Mouse (Mus musculus) layer of hippocampus, adult 18-20 months (tissue): ENCODE measurements around the gene As3mt. TPM values are rescaled to one million over a fixed set of nuclear protein-coding genes. Genes with fewer than 3 reads are reported as not detected.

ENCODE experiments used
- DNase-seq, 2 experiments: peaks; one replicate each; pipeline ENCODE4 v3.0.0; 2022; ENCODE audit warnings: low spot score in 2 of 2
- long read RNA-seq: library from polyadenylated mRNA; stranded (forward); transcript quantifications from one replicate; pipeline ENCODE4 v2.0.0, GENCODE M21; 2021
- total RNA-seq, 2 experiments: library from RNA; stranded (reverse); gene quantifications; 2 replicates each; pipeline ENCODE4 v1.2.3; 2021

As3mt gene
- total RNA-seq, result 10 to 100 TPM; 25.7 to 28.1 TPM
- long read RNA-seq, transcript As3mt-201 (11 exons, 1,736 nt), result major isoform, 12 of 21 reads
- long read RNA-seq, partial matches to known transcripts, result 4 of 21 reads
- long read RNA-seq, other reads (novel, unspliced or antisense), result 4 of 21 reads

DNA sequence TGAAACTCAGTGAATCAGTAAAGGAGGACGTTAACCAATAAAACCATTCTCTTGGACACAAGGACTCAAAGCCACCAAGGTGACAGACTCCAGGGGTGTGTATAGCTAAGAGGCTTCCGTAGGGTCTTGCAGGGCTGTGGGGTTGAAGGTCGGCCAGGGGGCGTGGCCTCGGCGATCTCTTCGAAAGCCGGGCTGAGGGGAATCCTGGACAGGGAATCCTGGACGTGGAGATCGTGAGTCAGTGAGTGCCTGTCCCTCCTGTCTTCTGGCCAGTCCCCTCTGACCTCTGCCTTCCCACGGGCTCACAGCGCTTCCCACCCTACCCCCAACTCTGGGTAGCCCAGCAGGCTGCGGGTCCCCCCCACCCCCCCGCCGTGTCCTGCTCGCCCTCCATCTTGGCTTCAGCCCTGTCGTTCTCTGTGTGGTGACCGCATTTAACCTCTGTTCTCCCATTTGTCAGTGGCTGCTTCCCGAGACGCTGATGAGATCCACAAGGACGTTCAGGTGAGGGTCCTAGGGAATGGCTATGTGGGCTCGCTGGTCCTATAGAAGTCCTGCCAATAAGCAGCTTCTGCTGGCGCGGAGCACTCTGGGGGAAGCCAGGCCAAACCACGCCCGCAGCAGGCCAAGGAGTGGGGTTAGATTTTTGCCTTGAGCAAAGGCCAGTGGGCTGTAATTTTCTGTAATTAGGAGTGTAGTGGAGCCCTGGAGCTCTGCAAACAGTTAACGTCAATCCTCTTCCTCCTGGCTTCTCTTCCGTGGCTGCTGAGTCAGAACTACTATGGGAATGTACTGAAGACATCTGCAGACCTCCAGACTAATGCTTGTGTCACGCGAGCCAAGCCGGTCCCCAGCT lies at the start of gene As3mt:
Gene As3mt (plus strand): TSS at position 163 of the 856 bp plus-strand sequence.
- DNase-seq, result peak in 1 of 2 experiments; percentile 46

DNA sequence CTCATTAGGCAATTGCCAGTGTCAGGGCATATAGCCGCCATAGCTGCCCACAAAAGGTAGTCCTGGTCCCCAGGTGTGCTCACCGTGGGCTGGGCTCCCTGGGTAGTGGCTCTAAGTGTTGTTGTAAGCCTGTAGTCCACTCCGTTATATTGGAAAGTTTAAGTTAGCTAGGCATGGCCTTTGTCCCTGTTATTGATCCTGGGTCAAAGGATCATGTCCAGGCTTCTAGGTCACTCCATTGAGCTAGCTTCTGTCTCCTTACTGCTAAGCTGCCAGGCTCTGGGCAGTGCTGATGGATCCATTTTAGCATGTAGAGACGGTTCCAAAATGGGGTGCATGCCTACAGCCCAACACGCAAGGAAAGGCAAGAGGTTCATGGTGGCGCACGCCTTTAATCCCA lies 48.9 kb upstream of the As3mt start:
- no peak for DNase-seq

DNA sequence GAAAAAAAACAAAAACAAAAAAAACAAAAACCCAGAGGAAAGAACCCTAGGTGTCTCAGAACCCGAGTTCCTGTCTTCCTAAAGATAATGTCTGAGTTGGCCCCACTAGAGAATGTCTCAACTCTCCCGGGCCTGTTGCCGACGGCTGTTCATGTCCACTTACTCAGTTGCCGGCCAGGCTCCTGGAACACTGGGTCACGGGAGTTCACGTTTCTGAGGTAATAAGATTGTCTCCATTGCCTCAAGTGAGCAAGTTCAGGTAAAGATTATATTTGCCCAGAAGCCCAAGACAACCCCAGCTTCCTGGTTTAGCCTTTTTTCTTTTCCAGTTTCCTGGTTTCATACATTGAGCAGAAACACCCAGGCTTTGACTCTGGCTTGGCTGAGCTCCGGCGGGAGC lies 48.4 kb upstream of the As3mt start:
- no peak for DNase-seq

DNA sequence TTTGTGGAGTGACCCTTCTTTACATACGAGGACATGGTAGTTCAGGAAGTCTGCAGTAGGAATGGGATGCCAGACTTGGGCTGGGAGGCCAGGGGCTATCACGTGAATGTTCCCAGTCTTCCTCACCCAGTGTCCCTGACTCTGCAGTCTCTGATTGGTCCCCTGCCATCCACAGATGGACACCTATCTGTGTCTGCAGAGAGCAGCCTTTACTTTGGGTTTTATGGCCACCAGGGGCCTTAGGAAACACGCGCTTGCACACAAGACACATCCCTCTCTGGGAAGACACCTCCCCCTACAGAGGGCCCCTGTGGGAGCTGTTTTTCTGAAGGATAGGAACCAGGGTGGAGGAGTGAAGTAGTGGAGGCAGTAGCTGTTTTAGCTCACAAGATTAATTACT lies 45.7 kb upstream of the As3mt start:
- DNase-seq, result no peak

DNA sequence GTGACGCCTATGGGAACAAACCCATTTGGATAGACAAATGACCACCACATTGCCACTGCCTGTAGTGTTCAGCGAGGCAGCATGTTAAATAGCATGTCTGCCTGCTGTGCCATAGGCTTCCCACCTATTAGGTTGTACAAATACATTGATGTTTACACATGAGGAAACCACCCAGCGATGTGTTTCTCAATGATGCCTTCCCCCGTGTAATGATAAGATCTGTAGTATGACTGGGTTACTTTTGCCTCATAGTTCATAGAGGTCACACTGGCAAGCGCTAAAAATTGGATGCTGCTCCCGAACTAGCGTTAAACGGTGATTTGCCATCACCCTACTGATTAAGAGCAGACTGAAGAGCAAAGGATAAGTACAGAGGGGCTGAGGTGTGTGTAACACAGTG lies 45.0 kb upstream of the As3mt start:
- DNase-seq, result no peak

DNA sequence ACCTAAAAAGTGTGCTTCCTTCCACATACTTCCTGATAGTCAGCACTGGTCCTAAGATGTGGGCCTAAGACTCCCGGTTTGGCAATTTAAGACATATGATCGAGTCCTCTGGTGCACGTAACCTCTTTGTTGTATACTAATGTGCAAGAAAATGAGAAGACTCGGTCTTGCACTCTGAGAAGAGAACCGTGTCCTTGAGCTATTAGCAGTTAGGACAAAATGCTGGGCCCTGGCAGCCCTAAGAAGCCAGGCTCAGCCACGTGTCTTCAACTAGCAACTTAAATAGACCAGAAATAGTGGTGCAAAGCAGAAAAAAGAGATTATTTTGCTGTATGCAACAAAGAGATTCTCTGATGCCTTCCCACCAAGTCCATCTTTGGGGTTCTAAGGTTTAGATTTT lies 44.5 kb upstream of the As3mt start:
- no peak for DNase-seq

DNA sequence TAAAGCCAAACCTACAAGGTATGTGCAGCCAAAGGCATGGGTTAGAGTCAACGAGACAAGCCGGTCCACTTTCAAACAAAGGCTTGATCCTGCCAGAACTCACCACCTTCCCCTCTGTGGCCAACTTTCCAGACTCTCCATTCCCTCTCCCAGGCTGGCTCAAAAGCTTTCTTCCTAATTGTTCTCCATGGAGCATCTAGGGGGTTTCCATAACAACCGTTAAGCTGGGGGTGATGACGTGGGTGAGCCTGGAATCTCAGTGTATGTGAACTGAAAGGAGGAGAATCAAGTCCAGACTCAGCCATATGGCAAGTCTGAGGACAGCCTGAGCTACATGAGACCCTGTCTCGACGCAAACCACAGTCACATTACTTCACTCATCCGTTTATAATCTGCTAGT lies 41.8 kb upstream of the As3mt start:
- peak in 1 of 2 experiments; percentile 60 for DNase-seq

DNA sequence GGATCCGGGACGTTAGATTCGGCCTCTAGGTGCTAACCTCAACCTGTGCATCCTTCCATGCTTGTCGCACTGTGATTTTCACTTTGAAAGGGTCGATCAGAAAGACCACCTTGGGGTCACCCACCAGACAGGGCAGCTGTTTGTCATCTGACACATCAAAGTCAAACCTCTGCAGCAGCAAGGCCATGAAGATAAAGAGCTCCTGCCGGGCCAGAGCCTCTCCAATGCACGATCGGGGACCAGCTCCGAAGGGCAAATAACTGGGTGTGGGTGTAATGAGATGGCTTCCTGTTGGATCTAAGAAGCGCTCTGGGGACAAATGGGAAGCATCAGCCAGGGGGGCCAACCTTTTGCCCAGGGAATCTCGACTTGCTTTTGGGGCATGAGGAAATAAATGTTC lies 40.0 kb upstream of the As3mt start:
- DNase-seq, result no peak

DNA sequence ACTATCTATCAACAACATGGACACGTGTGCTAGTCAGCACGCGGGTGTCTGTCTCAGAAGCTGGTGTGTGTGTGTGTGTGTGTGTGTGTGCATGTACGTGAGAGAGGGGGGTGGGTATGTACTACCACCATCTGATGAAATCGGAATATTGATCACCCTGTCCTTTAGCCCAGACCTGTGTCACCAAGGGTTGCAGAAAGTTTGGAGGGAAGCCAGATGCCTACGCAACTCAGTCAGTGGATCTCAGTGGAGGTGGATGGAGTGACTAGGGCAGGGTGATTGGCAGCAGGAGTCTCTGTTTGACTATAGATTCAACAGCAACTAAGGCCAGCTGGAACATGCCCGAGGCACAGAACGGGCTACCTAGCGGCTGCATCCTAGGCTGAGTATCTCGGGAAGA lies 39.0 kb upstream of the As3mt start:
- DNase-seq, result no peak

DNA sequence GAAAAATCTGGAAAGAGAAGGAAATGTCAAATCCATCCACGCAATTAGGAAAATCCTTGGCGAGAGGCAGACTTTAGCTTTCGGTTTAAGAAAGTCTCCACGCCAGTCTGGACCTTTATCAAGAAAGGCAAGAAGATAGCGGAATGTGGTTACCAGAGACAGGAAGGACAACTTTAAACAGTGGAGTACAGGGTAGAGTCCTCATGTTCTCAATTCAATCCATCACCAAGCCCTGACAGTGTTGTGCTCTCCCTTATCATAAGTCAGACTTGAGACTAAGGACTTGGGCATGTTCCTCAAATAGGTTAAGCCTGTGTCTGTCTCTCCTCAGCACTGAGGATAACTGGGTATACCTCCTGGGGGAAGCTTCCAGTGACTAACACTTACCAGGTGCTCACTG lies 37.5 kb upstream of the As3mt start:
- DNase-seq, result no peak

DNA sequence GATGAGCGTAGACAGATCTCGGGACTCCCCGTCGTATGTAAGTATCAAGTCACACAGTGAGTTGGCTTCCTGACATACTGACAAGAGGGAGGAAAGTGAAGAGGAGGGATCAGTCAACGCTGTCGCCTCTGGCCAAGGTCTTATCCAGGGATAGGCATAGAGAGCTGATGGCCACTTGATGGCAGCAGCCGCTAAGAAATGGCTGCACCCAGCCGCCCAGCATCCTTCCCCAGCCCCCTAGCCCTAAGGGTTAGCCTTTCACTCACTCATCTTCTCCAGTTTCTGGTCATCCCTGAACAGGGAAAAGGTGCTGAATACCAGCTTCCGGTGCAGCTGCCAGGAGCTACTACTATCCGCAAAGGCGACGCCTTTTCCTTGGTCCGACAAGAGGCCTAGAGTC lies 36.6 kb upstream of the As3mt start:
- DNase-seq, result peak in 1 of 2 experiments; percentile 68

DNA sequence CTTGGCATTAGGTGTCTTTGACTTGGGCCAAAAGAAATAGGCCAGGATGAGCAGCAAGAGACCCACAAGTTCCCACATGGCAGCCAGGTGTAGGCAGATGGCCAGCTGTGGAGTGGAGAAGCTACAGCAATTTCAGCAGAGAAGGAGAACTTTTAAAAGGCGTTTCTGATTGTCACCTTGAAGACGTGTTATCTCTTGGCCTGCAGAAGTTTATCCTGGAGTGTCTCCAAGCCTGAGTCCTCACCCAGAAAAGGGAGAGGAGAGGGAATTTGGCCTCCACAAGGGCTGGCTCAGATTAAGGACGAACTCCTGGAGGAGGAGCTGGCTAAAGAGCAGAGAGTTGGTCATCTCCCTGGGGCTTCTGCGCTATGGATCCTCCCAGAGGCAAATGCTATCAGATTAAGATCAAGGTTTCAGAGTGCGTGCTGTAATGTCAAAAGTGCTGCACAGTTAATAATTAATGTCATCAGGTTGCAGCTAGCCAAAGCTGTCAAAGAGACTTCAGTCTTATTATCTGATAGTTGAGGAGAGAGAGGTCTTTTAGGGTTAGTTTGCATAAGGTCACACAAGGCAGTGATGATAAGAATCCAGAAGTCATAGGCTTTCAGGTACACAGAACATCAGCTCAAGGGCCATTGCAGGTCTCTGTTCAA lies 34.4 kb upstream of the As3mt start, which contains the start of gene Cyp17a1:
Gene Cyp17a1 (minus strand): TSS at position 407 of the 653 bp plus-strand sequence.
- DNase-seq, result no peak

DNA sequence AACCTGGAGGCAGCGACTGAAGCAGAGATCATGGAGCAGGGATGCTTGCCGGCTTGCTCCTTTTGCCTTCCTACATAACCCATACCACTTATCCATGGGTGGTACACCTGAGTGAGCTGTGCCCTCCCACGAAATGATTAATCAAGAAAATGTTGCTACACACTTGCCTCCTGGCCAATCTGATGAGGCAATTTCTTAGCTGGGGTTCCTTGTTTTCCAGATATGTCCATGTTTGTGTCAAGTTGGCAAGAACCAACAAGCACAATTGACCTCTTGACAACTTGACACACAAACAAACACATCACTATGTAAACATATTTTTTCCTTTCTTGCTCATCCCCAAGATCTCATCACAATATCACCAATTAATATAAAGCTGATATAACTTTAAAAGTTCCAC lies 31.6 kb upstream of the As3mt start:
- no peak for DNase-seq

DNA sequence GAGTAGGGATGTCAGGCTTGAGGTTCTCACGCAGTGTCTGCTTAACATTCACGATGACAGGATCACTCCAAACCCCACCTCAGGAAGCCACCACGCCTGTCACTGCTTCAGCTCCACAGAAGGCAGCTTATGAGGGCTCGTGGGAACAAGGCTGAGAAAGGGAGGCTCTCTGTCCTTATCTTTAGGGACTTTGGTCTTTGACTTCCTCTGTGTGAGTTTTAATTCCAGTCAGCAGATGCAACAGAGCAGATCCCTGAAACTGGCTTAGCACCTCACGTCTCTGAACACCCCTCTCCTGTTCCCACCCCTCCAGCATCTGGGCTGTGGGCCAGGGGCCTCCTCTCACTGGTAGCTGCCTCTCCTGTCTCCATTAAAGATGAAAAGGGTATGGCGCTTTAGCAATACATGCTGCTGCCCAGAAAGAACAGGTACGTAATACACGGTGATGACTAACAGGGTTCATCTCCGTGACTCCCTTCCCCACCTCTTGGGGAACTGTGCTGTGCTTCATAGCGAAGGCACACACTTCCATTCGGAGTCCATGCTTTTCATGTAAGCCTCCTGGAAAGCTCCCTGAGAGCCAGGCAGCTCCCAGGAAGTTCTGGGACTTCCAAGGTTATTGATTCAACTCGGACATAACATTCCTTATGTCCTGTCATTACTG lies 27.4 kb upstream of the As3mt start:
- no peak for DNase-seq

DNA sequence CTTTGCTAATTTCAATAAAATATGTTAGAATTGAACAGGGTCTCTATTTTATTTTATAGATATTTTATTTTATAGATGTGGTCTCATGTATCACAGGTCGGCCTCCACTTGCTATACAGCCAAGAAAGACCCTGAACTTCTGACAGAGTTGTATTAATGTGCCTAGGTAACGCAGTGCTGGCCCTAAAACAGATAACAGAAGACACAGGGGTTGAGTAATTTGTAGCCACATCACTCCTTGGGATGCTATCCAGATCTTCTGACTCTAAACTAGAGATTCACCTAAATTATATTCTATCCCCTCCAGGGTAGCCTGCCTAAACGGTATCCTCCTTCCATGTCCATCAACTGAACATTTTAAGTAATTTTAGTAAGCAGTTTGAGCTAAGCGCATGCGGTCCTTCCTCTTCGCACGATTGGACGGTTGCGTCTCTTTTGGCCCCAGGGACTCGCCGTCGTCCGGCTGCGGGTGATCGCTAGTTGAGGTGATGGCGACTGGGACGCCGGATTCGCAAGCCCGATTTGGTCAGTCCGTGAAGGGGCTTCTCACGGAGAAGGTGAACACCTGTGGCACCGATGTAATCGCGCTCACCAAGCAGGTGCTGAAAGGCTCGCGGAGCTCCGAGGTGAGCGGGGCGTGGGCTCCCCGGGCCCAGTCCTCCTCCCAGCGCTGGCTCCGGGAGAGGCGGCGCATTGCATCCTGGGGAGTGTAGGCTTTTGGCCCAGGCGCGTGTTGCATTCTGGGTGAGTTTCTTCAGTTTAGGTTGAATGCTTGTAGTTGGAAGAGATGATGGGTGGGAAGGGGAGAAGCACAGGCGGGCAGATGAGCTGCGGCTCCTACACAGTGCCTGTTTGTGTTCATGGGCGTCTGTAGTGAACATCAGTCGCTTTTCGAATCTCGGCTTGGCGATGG lies 17.5 kb upstream of the As3mt start, which contains the start of gene Borcs7:
Gene Borcs7 (plus strand): TSS at position 447 of the 913 bp plus-strand sequence.
- peak; percentile 91 to 97 for DNase-seq

DNA sequence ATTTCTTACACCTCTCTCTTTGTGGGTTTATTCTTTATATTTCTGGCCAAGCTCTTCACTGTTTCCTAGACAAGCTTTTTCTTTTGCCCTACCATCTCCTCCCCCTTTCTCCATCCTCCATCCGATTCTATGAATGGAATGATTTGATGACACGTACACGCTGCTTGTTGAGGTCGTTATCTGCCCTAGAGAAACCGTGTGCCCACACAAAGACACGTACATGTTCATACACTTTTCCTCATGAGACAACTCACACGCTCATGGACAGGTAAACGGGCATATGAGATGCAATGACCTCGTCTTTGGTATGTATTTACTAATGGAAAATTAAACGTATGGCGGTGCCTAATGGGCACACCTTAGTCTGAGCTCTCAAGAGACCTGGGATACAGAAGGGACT lies 16.9 kb upstream of the As3mt start:
- no peak for DNase-seq

DNA sequence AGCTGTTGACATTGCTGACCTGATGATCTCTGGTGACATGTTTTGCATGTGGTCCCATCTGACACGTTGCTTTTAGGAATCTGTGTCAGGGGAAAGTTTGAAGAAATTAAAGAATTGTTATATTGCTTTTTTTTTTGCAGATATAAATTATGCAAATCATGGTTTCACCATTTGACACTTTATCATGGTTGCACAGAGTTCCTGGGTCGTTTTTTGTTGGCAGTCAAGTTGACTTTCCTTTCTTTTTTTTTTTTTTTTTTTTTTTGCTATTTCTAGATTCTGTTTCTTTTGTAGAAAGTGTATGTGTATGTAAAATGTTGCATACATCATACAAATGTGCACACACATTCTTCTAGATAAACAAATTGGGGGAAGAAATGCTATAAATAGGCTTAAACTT lies 16.2 kb upstream of the As3mt start:
- no peak for DNase-seq

DNA sequence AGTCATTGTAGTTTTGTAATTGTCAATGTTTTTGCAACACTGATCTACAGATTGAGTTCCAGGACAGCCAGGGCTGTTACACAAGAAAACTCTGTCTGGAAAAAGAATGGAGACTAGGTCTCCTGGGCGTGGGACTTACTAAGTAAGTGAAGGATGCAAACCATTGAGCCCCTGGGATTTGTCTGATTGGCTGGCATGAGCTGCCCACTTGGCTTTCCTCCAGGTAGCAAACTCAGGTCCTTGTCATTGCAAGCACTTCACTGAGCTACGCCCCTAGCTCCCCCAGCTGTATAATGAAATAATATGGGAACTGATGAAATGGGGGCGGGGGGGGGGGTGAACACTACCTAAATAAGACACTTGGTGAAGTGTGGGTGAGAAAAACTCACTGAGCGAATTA lies 14.1 kb upstream of the As3mt start:
- no peak for DNase-seq

DNA sequence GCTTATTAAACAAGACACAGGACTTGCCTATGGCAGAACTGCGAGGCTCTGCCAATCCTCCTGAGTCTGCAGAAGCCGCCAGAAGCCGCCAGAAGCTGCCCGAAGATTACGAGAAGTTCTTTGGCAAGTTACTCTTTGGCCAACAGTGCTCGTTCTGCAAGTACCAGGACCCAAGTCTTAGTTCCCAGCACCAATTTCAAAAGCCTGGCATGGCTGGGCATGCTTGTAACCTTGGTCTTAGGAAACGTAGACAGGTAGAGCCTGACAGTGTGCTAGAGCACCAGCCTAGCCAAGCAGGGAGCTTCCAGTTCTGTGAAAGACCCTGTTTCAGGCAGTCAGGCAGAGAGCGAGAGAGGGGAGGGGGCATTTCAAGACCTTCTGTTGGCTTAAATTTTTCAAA lies 10.8 kb upstream of the As3mt start:
- DNase-seq, result no peak

DNA sequence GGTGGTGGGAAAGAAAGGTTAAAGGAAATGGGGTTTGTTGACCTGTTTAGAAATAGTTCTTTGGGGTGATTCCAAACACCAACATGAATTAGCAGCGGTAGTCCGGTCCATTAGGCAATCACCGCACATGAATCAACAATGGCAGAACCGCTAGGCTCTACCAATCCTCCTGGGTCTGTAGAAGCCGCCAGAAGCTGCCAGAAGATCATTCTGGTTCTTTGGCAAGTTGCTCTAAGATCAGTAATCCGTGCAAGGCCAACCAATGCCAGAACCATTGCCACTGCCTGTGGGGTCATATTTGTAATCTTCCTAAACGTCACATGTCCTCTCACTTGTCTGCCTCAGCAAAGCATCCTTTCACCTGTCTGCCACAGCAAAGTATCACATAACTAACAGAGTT lies 10.3 kb upstream of the As3mt start:
- DNase-seq, result no peak
